Mouse (Mus musculus) cortical plate, adult 2 months (tissue): ENCODE data around the gene Ppm1n.

Source experiments
- CTCF ChIP-seq: fragments of 200-500 bp; IDR thresholded peaks from 2 replicates; pipeline ENCODE4 v1.5.1; 2011; ENCODE audit warnings: mild to moderate bottlenecking, control low read depth, low read length; ENCODE audit not compliant: insufficient read depth; ENCODE audit errors: extremely low read depth
- POLR2A ChIP-seq: fragments of 200-500 bp; IDR thresholded peaks from 2 replicates; pipeline ENCODE4 v1.6.1; 2011; ENCODE audit warnings: mild to moderate bottlenecking, low read length, control low read depth; ENCODE audit not compliant: insufficient read depth; ENCODE audit errors: extremely low read depth

DNA sequence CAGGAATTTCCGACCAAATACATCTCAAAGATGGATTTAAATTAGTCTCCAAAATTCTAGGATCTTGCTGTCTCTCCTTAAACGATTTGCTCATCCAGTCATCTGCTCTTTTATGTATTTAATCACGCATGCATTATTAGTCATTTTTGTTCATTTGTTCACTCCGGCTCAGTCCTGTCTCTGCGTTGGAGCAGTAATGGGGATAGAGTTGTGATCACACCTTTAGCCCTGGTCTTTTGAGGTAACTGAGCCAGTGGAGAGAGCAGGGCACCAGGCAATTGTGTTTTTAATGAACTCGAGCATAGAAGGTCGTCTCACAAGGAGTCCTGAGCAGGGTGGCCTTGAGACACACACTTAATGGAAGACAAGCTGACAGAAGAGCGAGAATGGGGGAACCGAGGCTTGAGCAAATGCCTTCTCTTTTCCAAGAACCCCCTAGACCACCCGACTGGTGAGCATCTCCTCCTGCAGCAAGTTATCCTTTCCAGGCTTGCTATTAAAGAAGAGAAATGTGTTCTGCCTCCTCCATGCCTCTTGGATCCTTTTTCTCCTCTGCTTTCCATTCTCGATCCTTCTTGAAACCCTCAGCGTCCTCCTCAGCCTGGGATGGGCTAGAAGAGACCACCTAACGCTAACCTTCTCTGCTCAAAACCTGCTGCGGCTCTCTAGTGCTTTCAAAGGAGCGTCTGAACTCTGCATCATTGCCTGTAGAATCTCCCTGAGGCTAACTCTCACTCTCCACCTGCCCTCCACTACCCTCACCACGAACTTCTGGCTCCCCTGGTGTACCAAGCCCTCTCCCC is 21.8 kb upstream of the Ppm1n start:
- TF ChIP-seq POLR2A (no peak), CTCF (no peak)
